Mouse (Mus musculus) heart, postnatal 0 days (tissue): ENCODE data around the gene Pdzd2. TPM values are rescaled to one million over a fixed set of nuclear protein-coding genes. Genes with fewer than 3 reads are reported as not detected.

Experiments used
- ATAC-seq: fragments of 200-750 bp; cut with Nextera tagmentation; 2 replicates; pipeline ENCODE4 v1.8.0; 2017; ENCODE audit warnings: low read depth, moderate number of reproducible peaks, moderate library complexity; ENCODE audit not compliant: insufficient read depth
- DNase-seq: peaks from one replicate; pipeline ENCODE4 v3.0.0-alpha.2; 2016; ENCODE audit warnings: low spot score
- H3K27ac ChIP-seq: fragments of 300-500 bp; sonication (generic); 2 replicates; pipeline ENCODE4 v1.5.1; 2014; ENCODE audit warnings: low read depth, mild to moderate bottlenecking
- H3K27me3 ChIP-seq: fragments of 300-500 bp; sonication (generic); 2 replicates; pipeline ENCODE4 v1.6.1; 2014; ENCODE audit warnings: low read length, mixed read lengths; ENCODE audit not compliant: control insufficient read depth, insufficient read depth
- H3K36me3 ChIP-seq: fragments of 300-500 bp; sonication (generic); replicated peaks from 2 replicates; pipeline ENCODE4 v1.6.1; 2014; ENCODE audit warnings: low read length, mixed read lengths; ENCODE audit not compliant: control insufficient read depth, insufficient read depth
- H3K4me1 ChIP-seq: fragments of 300-500 bp; sonication (generic); 2 replicates; pipeline ENCODE4 v1.6.1; 2014; ENCODE audit warnings: antibody characterized with exemption; ENCODE audit not compliant: control insufficient read depth, insufficient read depth
- H3K4me2 ChIP-seq: fragments of 300-500 bp; sonication (generic); 2 replicates; pipeline ENCODE4 v1.6.1; 2014; ENCODE audit warnings: low read depth, mild to moderate bottlenecking, low read length, moderate library complexity
- H3K4me3 ChIP-seq: fragments of 300-500 bp; sonication (generic); 2 replicates; pipeline ENCODE4 v1.5.1; 2014; ENCODE audit warnings: low read depth, low read length
- H3K9ac ChIP-seq: fragments of 300-500 bp; sonication (generic); replicated peaks from 2 replicates; pipeline ENCODE4 v1.6.1; 2014; ENCODE audit warnings: low read depth, low read length, mixed read lengths
- H3K9me3 ChIP-seq: fragments of 300-500 bp; sonication (generic); replicated peaks from 2 replicates; pipeline ENCODE4 v1.6.1; 2016; ENCODE audit warnings: low read length; ENCODE audit not compliant: control insufficient read depth
- CTCF ChIP-seq: IDR thresholded peaks from 2 replicates; pipeline ENCODE4 v1.5.1; 2016; ENCODE audit warnings: antibody characterized with exemption, control low read depth, low read depth
- EP300 ChIP-seq: IDR thresholded peaks from 2 replicates; pipeline ENCODE4 v1.6.1; 2016; ENCODE audit warnings: antibody characterized with exemption, low read depth
- WGBS: fragments of 180-500 bp; shearing (Covaris S2); extraction: QIAGEN DNeasy Blood & Tissue Kit; methylation state at CpG from one replicate; pipeline ENCODE4 v1.1.7; 2014; 5-methylcytosine and 5-hydroxymethylcytosine counted together
- polyA plus RNA-seq: library from polyadenylated mRNA; unstranded; fragments of >200 nt; fragmentation: Nextera tagmentation; extraction: Ambion mirVana; gene quantifications from 2 replicates; pipeline ENCODE4 v1.2.1, GENCODE M21; 2015
- total RNA-seq: library from RNA; depleted of rRNA; stranded (reverse); fragments of >200 nt; gene quantifications from 2 replicates; pipeline ENCODE4 v1.2.3, GENCODE M21; 2014; ENCODE audit warnings: low replicate concordance

Gene Pdzd2
- total and polyA plus RNA-seq, 2 experiments from 2014 or later = 36.1 to 86.0 TPM

- DNase-seq (peak; percentile 58), ATAC-seq (peak; percentile 59)
- no peaks in the 10 kb centered on the region for H3K9me3 ChIP-seq
- H3K4me1 ChIP-seq = peaks cover 23% of the 10 kb centered on the region
- H3K4me2 ChIP-seq = peak overlapping the region; percentile 90
- TF ChIP-seq CTCF (no peak), EP300 (no peak)
- 2% methylated on average over 13 of the region's 13 CpGs for WGBS
- peak overlapping the region; percentile 64 for H3K4me3 ChIP-seq
- peak overlapping the region; percentile 77 for H3K27ac ChIP-seq
- peak overlapping the region; percentile 74 for H3K9ac ChIP-seq
- no peaks in the 10 kb centered on the region for H3K36me3 ChIP-seq
- H3K27me3 ChIP-seq = no peaks in the 10 kb centered on the region
These were observed 189.8 kb downstream of the Pdzd2 start for GRCm38 (mm10) chr15:12549919-12550305.

GRCm38 (mm10) chr15:12549271-12549918, 190.3 kb downstream of the Pdzd2 start:
- H3K4me1 ChIP-seq = peaks cover 23% of the 10 kb centered on the region
- no peaks in the 10 kb centered on the region for H3K36me3 ChIP-seq
- WGBS = under 1% methylated on average over 28 of the region's 28 CpGs
- no peaks in the 10 kb centered on the region for H3K27me3 ChIP-seq
- DNase-seq = peak; percentile 26
- peak overlapping the region; percentile 90 for H3K4me2 ChIP-seq
- H3K27ac ChIP-seq = peak overlapping the region; percentile 77
- TF ChIP-seq EP300 = no peak
- no peak for TF ChIP-seq CTCF
- peak; percentile 45 for ATAC-seq
- peak overlapping the region; percentile 74 for H3K9ac ChIP-seq
- H3K9me3 ChIP-seq = no peaks in the 10 kb centered on the region
- peak overlapping the region; percentile 64 for H3K4me3 ChIP-seq

DNA sequence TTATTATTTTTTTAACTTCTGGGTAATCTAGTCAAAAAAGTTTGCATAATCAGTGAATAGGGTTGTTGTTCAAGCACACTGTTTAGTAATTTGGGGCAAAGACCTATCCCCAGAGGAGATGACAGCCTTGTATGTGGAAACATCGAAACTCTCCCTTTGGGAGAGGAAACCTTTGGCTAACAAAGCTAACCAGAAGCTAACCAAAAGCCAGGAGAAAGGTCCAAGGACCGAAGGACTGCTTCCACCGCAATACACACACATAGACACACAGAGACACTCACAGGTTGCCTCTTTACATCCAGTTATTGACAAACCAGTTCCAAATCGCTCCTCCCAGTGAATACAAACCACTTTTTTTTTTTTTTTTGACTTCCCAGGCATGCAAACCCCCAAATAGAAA, 191.0 kb downstream of the Pdzd2 start:
- Histone ChIP-seq H3K4me2 (peak overlapping the region; percentile 90), H3K4me3 (peak overlapping the region; percentile 64), H3K36me3 (no peaks in the 10 kb centered on the region), H3K9ac (peak overlapping the region; percentile 74), H3K27me3 (no peaks in the 10 kb centered on the region), H3K9me3 (no peaks in the 10 kb centered on the region), H3K4me1 (peaks cover 17% of the 10 kb centered on the region), H3K27ac (peak overlapping the region; percentile 77; the same call in 1 of the 2 replicates)
- no peak for ATAC-seq
- DNase-seq = no peak
- TF ChIP-seq EP300 (no peak), CTCF (no peak)
- 55% methylated on average over 4 of the region's 4 CpGs for WGBS

- DNase-seq (no peak), ATAC-seq (no peak)
- 72% methylated on average over 5 of the region's 5 CpGs for WGBS
- Histone ChIP-seq H3K36me3 (no peaks in the 10 kb centered on the region), H3K4me2 (no peak overlapping the region), H3K4me1 (peaks cover 11% of the 10 kb centered on the region), H3K27me3 (no peaks in the 10 kb centered on the region), H3K9ac (no peak overlapping the region), H3K4me3 (no peak overlapping the region), H3K9me3 (no peaks in the 10 kb centered on the region), H3K27ac (no peak overlapping the region)
- TF ChIP-seq EP300 (no peak), CTCF (no peak)
These were observed 191.9 kb downstream of the Pdzd2 start for GRCm38 (mm10) chr15:12547640-12548405.

DNA sequence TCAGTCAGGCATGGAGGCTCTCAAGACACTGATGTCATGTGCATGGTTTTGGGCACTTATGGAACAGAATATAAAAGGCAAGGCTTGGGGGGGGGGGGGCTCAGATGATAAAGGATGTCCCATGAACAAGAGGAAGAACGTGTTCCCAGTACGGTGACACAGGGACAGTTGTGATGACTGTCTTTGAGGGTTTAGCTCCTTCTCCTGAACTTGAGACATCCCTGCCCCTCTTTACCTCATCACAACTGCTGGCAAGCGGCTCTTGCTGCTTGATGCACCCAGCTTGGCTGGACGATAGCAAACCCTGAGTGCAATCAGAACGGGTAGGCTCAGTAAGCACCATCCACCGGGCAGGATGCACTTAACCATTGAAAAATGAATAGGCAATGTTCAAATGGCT, 192.9 kb downstream of the Pdzd2 start:
- Histone ChIP-seq H3K27me3 (no peaks in the 10 kb centered on the region), H3K9me3 (no peaks in the 10 kb centered on the region), H3K9ac (no peak overlapping the region), H3K4me1 (peaks cover 11% of the 10 kb centered on the region), H3K4me3 (no peak overlapping the region), H3K27ac (no peak overlapping the region), H3K36me3 (no peaks in the 10 kb centered on the region), H3K4me2 (no peak overlapping the region)
- no peak for DNase-seq
- no peak for ATAC-seq
- 55% methylated on average over 6 of the region's 6 CpGs for WGBS
- no peak for TF ChIP-seq CTCF
- no peak for TF ChIP-seq EP300

GRCm38 (mm10) chr15:12545671-12546070, 194.1 kb downstream of the Pdzd2 start:
- Histone ChIP-seq H3K36me3 (no peaks in the 10 kb centered on the region), H3K9ac (no peak overlapping the region), H3K4me1 (peaks cover 9% of the 10 kb centered on the region), H3K27ac (no peak overlapping the region), H3K9me3 (no peaks in the 10 kb centered on the region), H3K27me3 (no peaks in the 10 kb centered on the region), H3K4me3 (no peak overlapping the region), H3K4me2 (no peak overlapping the region)
- no peak for ATAC-seq
- WGBS = 63% methylated on average over 6 of the region's 6 CpGs
- no peak for DNase-seq
- TF ChIP-seq EP300 = no peak
- TF ChIP-seq CTCF = no peak
